Mouse (Mus musculus) brain, embryonic 14.5 days (tissue): ENCODE data around the gene AU040320. TPM values are rescaled to one million over a fixed set of nuclear protein-coding genes. Genes with fewer than 3 reads are reported as not detected.

Source experiments
- DNase-seq: peaks from one replicate; pipeline ENCODE4 v3.0.0-alpha.2; 2011; ENCODE audit warnings: low read depth
- CTCF ChIP-seq: fragments of 200-500 bp; IDR thresholded peaks from 2 replicates; pipeline ENCODE4 v1.5.1; 2012; ENCODE audit warnings: inconsistent platforms, mild to moderate bottlenecking, moderate library complexity, borderline replicate concordance; ENCODE audit not compliant: insufficient read depth, insufficient read length; ENCODE audit errors: extremely low read depth
- POLR2A ChIP-seq: fragments of 200-500 bp; IDR thresholded peaks from 2 replicates; pipeline ENCODE4 v1.6.1; 2012; ENCODE audit warnings: mild to moderate bottlenecking, inconsistent platforms, borderline replicate concordance; ENCODE audit not compliant: poor library complexity, insufficient read depth, insufficient read length, severe bottlenecking; ENCODE audit errors: extremely low read depth
- polyA plus RNA-seq: library from polyadenylated mRNA; depleted of rRNA; stranded (reverse); fragments of >200 nt; gene quantifications from 2 replicates; pipeline ENCODE4 v1.2.3, GENCODE M21; 2012; rRNA removed

AU040320 gene
- polyA plus RNA-seq, 1 experiment, result 52.4 TPM

DNA sequence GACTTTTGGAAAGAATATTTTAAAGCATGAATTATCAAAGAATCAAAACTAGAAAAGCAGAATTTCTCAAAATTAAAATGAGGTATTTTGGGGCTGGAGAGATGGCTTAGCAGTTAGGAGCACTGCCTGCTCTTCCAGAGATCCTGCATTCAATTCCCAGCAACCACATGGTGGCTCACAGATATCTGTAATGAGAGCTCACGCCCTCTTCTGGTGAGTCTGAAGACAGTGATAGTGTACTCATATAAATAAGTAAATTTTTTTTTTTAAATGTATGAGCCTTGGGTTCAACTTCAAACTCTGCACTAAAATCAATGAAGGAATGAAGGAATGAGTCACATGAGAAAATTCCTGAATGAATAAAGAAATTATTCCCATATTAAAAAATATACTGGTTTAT is 132.6 kb downstream of the AU040320 start:
- DNase-seq, result peak; percentile 37
- TF ChIP-seq CTCF (no peak; the same call in 1 of the 2 replicates), POLR2A (no peak)

DNA sequence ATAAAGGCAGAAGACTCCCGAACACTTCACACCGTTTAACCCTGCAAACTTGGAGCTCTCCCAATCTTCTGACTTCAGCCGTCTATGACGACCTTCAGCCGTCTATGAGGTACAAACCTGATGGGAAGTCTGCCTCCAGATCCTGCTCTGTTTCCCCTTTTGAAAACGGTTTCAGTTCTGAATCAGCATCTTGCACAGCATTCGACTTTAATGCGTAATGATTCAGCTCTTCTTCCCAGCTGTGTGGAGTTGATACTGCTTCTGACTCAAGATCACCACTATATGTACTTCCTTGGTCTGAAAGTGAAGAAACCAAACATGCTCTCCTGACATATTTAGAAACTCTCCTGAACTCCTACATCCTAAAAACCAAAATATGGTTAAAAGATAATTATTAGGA is 136.5 kb downstream of the AU040320 start:
- DNase-seq, result no peak
- TF ChIP-seq POLR2A (no peak), CTCF (no peak)

Other genes with a start within 250 kb of the AU040320 start
- gene Ago4, start 220.1 kb upstream of the AU040320 start, polyA plus RNA-seq, result 8.5 and 13.8 TPM in 2 replicates
- gene Clspn, start 196.6 kb upstream of the AU040320 start, polyA plus RNA-seq, result 6.2 and 6.9 TPM in 2 replicates
- 10.4 and 19.2 TPM in 2 replicates for gene 5730409E04Rik, start 143.7 kb upstream of the AU040320 start, polyA plus RNA-seq
- 253 and 284 TPM in 2 replicates for gene Psmb2, start 75.9 kb upstream of the AU040320 start, polyA plus RNA-seq
- 2.7 and 3.2 TPM in 2 replicates for gene Tfap2e, start 17.3 kb upstream of the AU040320 start, polyA plus RNA-seq
- 102 and 107 TPM in 2 replicates for gene Ncdn, start 106 bp upstream of the AU040320 start, polyA plus RNA-seq
- gene Zmym4, start 214.6 kb downstream of the AU040320 start, polyA plus RNA-seq, result 31.9 and 44.6 TPM in 2 replicates